Mouse (Mus musculus): ENCODE measurements at regions not wholly inside any gene's neighbourhood (a gene's known extent, or its start where the extent isn't known, plus 50 kb on each side); places are given as distances from the start of the nearest gene placed in this dataset.

DNA sequence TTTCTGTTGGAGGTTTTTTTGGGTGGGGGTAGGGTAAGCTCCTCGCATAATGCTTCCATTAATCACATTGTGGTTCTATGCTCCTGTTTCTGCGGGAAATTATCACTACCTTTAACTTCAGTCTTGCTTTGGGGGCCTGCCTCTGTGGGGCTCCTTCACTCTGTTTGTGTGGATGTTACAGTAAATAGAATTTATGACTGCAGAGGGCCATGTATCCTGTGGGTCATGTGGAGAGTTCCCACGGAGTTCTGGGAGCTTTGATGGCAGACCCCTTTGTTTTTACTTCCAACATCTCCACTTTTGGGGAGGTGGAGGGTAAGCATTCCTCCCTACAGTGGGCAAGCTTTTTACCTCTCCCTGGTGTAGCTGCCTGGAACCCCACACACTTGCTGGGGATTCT, 538.6 kb downstream of the Ptprc start:
- DNase-seq (ENCODE audit: inconsistent ontology term) = no peak

DNA sequence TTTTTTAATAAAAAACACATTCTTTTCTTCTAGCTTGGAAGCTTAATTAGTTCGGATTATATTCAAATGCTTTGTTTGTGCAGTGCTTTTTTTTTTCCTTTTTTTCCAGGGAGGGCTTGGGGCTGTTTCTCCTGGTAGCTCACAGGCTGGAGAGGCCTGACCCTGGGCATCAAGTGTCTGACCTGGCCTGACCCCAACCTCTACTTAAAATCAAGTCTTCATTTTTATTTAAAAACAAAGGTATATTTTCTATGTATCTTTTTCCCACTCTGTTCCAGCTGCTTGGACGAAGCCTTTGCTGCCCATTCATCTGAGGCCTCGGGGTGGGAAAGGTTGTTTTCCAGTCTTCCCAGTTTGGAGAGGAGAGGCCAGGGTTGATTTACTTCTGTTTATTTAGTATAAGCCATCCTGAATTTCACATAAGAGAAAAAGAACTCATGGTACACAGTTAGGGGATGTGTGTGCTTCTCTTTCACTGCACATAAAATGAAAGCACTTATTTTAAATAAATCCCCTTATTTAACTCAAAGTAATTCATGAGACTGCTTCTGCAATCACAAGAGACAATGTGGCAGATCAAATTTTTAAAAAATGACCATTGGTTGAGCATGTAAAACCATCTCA, 539.1 kb downstream of the Ptprc start:
- DNase-seq (ENCODE audit: inconsistent ontology term) = no peak

- DNase-seq (ENCODE audit: inconsistent ontology term) = no peak
Measured at GRCm38 (mm10) chr1:137635781-137636180, 539.7 kb downstream of the Ptprc start.

- no peak for DNase-seq (ENCODE audit: inconsistent ontology term)
Measured at GRCm38 (mm10) chr1:137631546-137631945, 544.0 kb downstream of the Ptprc start.

DNA sequence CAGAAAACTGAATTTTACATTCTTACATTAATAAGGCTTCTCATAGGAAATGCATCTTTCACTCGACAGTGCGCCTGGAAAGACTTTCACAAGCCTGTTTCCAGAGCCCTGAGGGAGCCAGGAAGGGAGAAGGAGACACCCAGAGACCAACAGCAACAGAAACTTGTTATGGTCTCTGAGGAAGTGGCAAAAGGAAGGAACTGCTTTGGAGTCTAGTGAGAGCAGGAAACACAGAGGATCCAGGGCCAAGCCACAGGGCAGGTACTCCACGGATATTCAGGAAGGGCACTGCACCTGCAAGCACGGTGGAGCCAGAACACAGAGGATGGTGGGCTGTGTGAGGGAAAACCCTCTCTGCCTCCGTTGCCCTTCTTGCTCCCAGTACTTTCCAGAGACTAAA, 554.8 kb downstream of the Ptprc start:
- no peak for DNase-seq (ENCODE audit: inconsistent ontology term)

- DNase-seq (ENCODE audit: inconsistent ontology term) = no peak
Measured at GRCm38 (mm10) chr1:137618231-137618630, 557.3 kb downstream of the Ptprc start.

GRCm38 (mm10) chr1:137617513-137617912, 558.0 kb downstream of the Ptprc start:
- DNase-seq (ENCODE audit: inconsistent ontology term) = no peak

GRCm38 (mm10) chr1:137606716-137607115, 568.8 kb downstream of the Ptprc start:
- DNase-seq (ENCODE audit: inconsistent ontology term) = no peak

DNA sequence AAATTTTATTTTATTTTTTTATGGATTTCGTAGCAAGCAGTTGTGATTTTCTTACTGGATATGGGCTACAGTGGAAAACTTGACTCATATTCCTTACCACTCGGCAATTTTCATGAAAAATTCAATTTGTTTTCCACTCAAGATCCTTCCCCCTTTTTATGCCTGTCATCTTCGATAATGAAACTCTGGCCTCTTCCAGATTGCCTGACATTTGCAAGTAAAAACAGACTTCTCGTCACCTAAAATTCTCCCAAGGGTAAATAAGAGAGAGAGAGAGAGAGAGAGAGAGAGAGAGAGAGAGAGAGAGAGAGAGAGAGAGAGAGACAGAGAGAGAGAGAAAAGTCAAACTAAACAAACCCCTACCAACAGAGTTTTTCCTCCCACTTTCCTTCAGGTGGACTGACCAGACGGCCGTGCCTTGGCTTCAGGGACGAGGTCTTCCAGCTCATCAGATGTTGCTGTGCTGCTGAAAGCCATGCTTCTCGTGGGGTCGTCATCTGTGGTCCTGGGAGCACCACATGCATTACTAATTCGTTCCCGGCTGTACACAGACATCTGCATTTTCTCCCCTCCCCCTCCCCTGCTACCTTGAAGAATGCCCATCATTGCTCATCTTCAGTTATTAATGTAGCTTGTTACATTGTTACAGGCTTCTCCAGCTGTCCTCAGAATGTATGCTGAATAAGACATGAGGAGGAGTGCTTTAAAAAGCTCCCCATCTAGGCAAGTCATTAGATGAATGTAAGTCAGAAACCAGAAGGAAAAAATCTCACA, 569.4 kb downstream of the Ptprc start:
- no peak for DNase-seq (ENCODE audit: inconsistent ontology term)

GRCm38 (mm10) chr1:137593732-137594131, 581.8 kb downstream of the Ptprc start:
- DNase-seq (ENCODE audit: inconsistent ontology term) = no peak

- DNase-seq (ENCODE audit: inconsistent ontology term) = peak; percentile 65
Measured at GRCm38 (mm10) chr1:137591891-137592290, 583.6 kb downstream of the Ptprc start.

GRCm38 (mm10) chr1:137591295-137591694, 584.2 kb downstream of the Ptprc start:
- DNase-seq (ENCODE audit: inconsistent ontology term) = peak; percentile 88

GRCm38 (mm10) chr1:137588304-137589300, 586.9 kb downstream of the Ptprc start:
- peak; percentile 72 for DNase-seq (ENCODE audit: inconsistent ontology term)

DNA sequence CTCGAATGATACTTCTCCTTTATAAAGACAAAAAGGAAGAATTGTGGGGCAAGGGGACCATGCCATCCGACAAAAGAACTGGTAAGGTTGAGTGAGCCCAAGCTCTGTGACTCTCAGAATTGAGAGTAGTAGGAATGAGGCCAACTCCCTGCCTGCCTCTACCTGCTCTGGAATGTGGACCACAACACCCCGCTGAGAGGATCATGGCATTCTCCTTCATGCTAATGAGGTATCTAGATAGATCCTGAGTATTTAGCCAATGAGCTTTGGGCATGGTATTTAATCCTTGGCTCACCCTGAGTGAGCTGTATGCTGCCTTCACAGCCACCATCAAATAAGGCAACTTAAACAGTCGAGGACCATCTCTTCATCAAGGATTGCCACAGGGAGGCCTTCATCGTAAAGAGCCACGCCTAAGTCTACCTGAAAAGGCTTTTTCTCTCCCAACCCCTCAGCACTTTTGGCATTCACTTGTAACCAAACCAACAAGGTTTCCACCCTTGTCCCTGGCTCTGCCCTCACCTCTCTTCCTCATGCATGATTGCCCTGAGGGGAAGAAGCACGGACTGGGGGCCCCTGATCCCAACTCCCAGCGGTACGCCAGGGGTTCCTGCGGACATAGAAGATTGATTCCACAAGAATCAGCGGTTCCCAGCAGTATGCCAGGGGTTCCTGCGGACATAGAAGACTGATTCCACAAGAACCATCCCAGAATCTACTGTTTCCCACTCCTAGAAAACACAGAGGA, 587.9 kb downstream of the Ptprc start:
- DNase-seq (ENCODE audit: inconsistent ontology term) = peak; percentile 53

GRCm38 (mm10) chr1:137584696-137585095, 590.8 kb downstream of the Ptprc start:
- DNase-seq (ENCODE audit: inconsistent ontology term) = no peak

DNA sequence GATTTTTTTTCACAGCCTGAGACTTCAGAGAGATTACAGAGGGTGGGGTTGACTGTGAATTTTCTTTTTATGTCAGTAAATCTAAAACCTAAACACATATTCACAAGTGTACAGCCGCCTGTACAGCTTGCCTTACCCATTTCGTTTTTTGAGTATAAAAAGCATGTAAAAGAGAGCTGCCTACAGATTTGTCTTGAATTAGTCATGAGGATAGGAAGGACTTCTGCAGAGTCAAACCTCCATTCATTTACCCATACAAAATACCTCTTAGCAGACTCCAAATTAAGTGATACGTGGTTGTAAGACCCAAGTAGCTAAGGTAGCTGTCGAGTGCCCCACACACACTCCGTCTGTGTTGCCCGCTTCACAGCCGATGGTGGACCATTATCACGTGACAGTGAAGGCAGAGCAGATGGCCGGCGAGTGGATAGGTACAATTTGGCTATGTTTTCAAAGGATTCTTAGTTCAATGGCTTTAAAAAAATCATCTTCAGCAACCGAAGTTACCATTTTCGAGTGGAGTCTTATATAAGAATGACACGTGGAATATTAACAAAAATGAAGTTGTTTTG, 591.3 kb downstream of the Ptprc start:
- no peak for DNase-seq (ENCODE audit: inconsistent ontology term)

GRCm38 (mm10) chr1:137577639-137578038, 597.9 kb downstream of the Ptprc start:
- peak; percentile 56 for DNase-seq (ENCODE audit: inconsistent ontology term)

DNA sequence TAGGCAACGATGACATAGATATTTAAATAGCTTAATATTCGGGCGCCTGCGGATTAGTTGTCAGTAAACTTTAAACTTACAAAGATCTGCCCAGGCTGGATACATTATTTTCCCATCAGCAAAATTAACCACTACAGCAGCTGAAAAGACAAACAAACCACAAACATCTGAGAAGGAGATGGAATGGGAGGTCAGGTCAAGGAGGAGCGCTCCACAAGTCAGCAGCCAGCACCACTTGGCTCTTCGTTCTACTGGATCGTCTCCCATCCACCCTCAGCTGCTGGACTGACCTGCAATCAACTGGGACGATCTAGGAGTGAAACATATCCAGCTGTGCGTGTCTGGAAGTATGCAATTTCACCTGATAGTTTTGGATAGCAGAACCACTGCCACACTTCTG, 599.3 kb downstream of the Ptprc start:
- DNase-seq (ENCODE audit: inconsistent ontology term) = no peak

- DNase-seq (ENCODE audit: inconsistent ontology term) = no peak
Measured at GRCm38 (mm10) chr1:137575380-137575779, 600.1 kb downstream of the Ptprc start.

DNA sequence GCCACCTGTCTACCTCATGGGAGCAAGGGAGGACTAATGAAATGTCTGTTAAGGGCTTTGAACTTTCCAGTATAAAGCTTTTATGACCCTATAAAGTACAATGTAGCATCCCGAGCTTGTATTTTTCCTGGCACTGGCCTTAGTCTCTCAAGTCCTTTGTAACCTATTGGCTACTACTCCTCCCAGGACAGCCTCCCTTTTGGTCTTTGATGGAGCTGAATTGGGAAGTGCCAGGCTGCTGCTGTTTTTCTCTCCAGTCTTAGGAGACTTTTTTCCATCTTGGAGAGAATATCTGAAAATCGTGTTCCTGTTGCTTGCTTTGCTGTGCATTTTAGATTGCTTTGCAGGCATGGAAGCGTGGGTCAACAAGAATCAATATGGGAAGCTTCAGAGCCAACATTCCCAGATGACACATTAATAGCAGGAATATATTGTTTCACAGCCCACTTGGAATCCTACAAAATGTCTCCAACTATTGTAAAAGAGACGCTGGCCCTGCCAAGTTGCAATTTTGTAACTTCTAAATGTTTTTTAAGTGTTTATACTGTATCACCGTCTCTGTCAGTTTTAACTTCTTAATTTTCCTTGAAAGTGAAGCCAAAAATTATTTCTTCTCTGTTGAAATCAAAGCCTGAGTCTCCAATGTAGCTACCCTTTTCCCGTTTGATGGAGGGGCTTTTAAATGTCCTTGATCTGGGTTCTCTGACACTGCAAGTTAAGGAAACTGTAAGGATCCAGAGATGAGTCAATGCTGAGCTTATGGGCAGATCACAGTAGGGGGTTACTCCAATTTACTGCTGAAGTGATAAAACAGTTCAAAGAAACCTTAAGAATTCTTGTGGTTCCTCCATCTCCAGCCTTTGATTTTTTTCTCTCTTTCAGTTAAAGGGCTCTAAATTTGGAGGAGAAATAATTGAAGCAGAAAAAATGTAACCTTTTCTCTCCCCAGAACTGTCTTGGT, 603.3 kb downstream of the Ptprc start:
- no peak for DNase-seq (ENCODE audit: inconsistent ontology term)

All from Muller cell, postnatal 12 days (primary cell).